Mouse (Mus musculus): ENCODE measurements around the gene 1700001K19Rik. TPM values are rescaled to one million over a fixed set of nuclear protein-coding genes. Genes with fewer than 3 reads are reported as not detected.

The 1700001K19Rik gene
- 0.42 TPM in 1 of 2 replicates, not detected in the other for polyA plus RNA-seq (2014; fragmentation: Nextera tagmentation; extraction: Ambion mirVana)

- ATAC-seq (ENCODE audit: low FRiP score): no peak
- Histone ChIP-seq H3K4me2 (replicated peaks; ENCODE audit: low read depth, low read length) (no peak within 1 kb of the TSS), H3K9ac (ENCODE audit: low read depth, low read length) (no peak within 1 kb of the TSS), H3K27ac (ENCODE audit: low read depth, low read length) (no peak within 1 kb of the TSS), H3K4me1 (replicated peaks; ENCODE audit: control insufficient read depth, insufficient read depth, low read length) (no peaks in the 10 kb centered on the region), H3K4me3 (ENCODE audit: low read depth, low read length) (no peak within 1 kb of the TSS), H3K27me3 (ENCODE audit: control insufficient read depth, insufficient read depth, low read length) (no peaks in the 10 kb centered on the region), H3K36me3 (ENCODE audit: control insufficient read depth, insufficient read depth, low read length) (0 out of 2 replicates have a peak, but pooled peaks cover under 1% of the 10 kb centered on the region), H3K9me3 (ENCODE audit: control insufficient read depth, low read length) (no peaks in the 10 kb centered on the region)
- WGBS: 73% methylated on average over 9 of the region's 9 CpGs
- DNase-seq (ENCODE audit: low spot score): no peak
Measured at GRCm38 (mm10) chr12:110682561-110683299, at the start of gene 1700001K19Rik. TSS of gene 1700001K19Rik (minus strand) at chr12:110682619.

GRCm38 (mm10) chr12:110726428-110726827 lies 44.0 kb upstream of the 1700001K19Rik start:
- H3K36me3 ChIP-seq (ENCODE audit: control insufficient read depth, insufficient read depth, low read length): no peaks in the 10 kb centered on the region
- no peaks in the 10 kb centered on the region for H3K4me1 ChIP-seq (replicated peaks; ENCODE audit: control insufficient read depth, insufficient read depth, low read length)
- H3K9me3 ChIP-seq (ENCODE audit: control insufficient read depth, low read length): no peaks in the 10 kb centered on the region
- no peak overlapping the region for H3K9ac ChIP-seq (ENCODE audit: low read depth, low read length)
- 50% methylated on average over 1 of the region's 1 CpGs for WGBS
- H3K27me3 ChIP-seq (ENCODE audit: control insufficient read depth, insufficient read depth, low read length): no peaks in the 10 kb centered on the region
- H3K4me2 ChIP-seq (replicated peaks; ENCODE audit: low read depth, low read length): no peak overlapping the region
- no peak overlapping the region for H3K27ac ChIP-seq (ENCODE audit: low read depth, low read length)
- no peak for ATAC-seq (ENCODE audit: low FRiP score)
- H3K4me3 ChIP-seq (ENCODE audit: low read depth, low read length): no peak overlapping the region
- no peak for DNase-seq (ENCODE audit: low spot score)

DNA sequence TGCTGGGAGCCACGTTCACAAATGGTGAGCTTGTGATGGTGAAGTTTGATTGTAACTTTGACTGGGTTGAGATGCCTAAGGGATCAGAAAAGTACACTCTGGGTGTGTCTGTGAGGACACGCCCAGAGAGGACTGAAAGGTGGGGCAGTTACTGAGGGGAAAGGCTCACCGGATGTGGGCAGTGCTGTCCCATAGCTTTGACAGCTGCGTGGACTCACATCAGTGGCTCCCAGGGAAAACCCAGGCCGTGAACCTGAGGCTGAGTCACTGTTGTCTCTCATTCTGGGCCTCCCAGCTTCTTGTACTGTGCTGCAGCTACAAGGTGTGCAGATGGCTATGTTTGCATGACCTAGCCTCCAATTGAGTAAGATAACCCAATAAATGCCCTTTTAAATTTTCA lies 43.1 kb upstream of the 1700001K19Rik start:
- ATAC-seq (ENCODE audit: low FRiP score): no peak

DNA sequence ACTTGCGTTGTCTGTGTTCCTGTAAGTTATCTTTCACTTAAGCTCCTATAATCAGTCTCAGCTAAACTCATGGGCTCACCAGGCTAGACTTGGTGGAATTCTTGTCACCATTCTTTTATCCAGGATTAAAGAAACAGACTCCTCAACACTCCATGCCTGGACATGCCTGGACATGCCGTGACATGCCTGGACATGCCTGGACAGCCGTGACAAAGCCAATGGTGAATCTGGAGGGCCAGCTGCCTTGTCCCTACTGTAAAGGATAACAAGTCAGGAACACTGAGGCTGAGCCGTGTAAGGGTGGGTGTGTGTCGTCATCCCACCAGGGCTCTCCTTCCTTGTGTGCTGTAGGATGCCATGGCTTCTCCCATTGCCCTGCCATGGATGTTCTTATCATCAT lies 42.6 kb upstream of the 1700001K19Rik start:
- Histone ChIP-seq H3K36me3 (ENCODE audit: control insufficient read depth, insufficient read depth, low read length) (no peaks in the 10 kb centered on the region), H3K4me3 (ENCODE audit: low read depth, low read length) (no peak overlapping the region), H3K9me3 (ENCODE audit: control insufficient read depth, low read length) (no peaks in the 10 kb centered on the region), H3K4me2 (replicated peaks; ENCODE audit: low read depth, low read length) (no peak overlapping the region), H3K9ac (ENCODE audit: low read depth, low read length) (no peak overlapping the region), H3K27me3 (ENCODE audit: control insufficient read depth, insufficient read depth, low read length) (no peaks in the 10 kb centered on the region), H3K4me1 (replicated peaks; ENCODE audit: control insufficient read depth, insufficient read depth, low read length) (no peaks in the 10 kb centered on the region), H3K27ac (ENCODE audit: low read depth, low read length) (no peak overlapping the region)
- ATAC-seq (ENCODE audit: low FRiP score) (no peak), DNase-seq (ENCODE audit: low spot score) (no peak)
- WGBS: 90% methylated on average over 5 of the region's 5 CpGs

More for the DNA sequence above, 43.1 kb upstream of the 1700001K19Rik start:
- no peak overlapping the region for H3K4me2 ChIP-seq (replicated peaks; ENCODE audit: low read depth, low read length)
- no peak for DNase-seq (ENCODE audit: low spot score)
- H3K9me3 ChIP-seq (ENCODE audit: control insufficient read depth, low read length): no peaks in the 10 kb centered on the region
- H3K27me3 ChIP-seq (ENCODE audit: control insufficient read depth, insufficient read depth, low read length): no peaks in the 10 kb centered on the region
- H3K9ac ChIP-seq (ENCODE audit: low read depth, low read length): no peak overlapping the region
- no peaks in the 10 kb centered on the region for H3K4me1 ChIP-seq (replicated peaks; ENCODE audit: control insufficient read depth, insufficient read depth, low read length)
- H3K4me3 ChIP-seq (ENCODE audit: low read depth, low read length): no peak overlapping the region
- no peak overlapping the region for H3K27ac ChIP-seq (ENCODE audit: low read depth, low read length)
- WGBS: 85% methylated on average over 5 of the region's 5 CpGs
- no peaks in the 10 kb centered on the region for H3K36me3 ChIP-seq (ENCODE audit: control insufficient read depth, insufficient read depth, low read length)

- H3K27me3 ChIP-seq (ENCODE audit: control insufficient read depth, insufficient read depth, low read length): no peaks in the 10 kb centered on the region
- H3K9me3 ChIP-seq (ENCODE audit: control insufficient read depth, low read length): no peaks in the 10 kb centered on the region
- 29% methylated on average over 5 of the region's 5 CpGs for WGBS
- ATAC-seq (ENCODE audit: low FRiP score) (no peak), DNase-seq (ENCODE audit: low spot score) (no peak)
- H3K4me3 ChIP-seq (ENCODE audit: low read depth, low read length): no peak overlapping the region
- no peak overlapping the region for H3K27ac ChIP-seq (ENCODE audit: low read depth, low read length)
- no peak overlapping the region for H3K9ac ChIP-seq (ENCODE audit: low read depth, low read length)
- no peaks in the 10 kb centered on the region for H3K4me1 ChIP-seq (replicated peaks; ENCODE audit: control insufficient read depth, insufficient read depth, low read length)
- H3K36me3 ChIP-seq (ENCODE audit: control insufficient read depth, insufficient read depth, low read length): no peaks in the 10 kb centered on the region
- no peak overlapping the region for H3K4me2 ChIP-seq (replicated peaks; ENCODE audit: low read depth, low read length)
Measured at GRCm38 (mm10) chr12:110716004-110716403, 33.6 kb upstream of the 1700001K19Rik start.

GRCm38 (mm10) chr12:110714215-110714614 lies 31.8 kb upstream of the 1700001K19Rik start:
- WGBS: 93% methylated on average over 6 of the region's 6 CpGs
- H3K4me3 ChIP-seq (ENCODE audit: low read depth, low read length): no peak overlapping the region
- no peak overlapping the region for H3K9ac ChIP-seq (ENCODE audit: low read depth, low read length)
- H3K9me3 ChIP-seq (ENCODE audit: control insufficient read depth, low read length): no peaks in the 10 kb centered on the region
- H3K4me2 ChIP-seq (replicated peaks; ENCODE audit: low read depth, low read length): no peak overlapping the region
- H3K27ac ChIP-seq (ENCODE audit: low read depth, low read length): no peak overlapping the region
- H3K4me1 ChIP-seq (replicated peaks; ENCODE audit: control insufficient read depth, insufficient read depth, low read length): no peaks in the 10 kb centered on the region
- no peak for DNase-seq (ENCODE audit: low spot score)
- no peak for ATAC-seq (ENCODE audit: low FRiP score)
- H3K27me3 ChIP-seq (ENCODE audit: control insufficient read depth, insufficient read depth, low read length): no peaks in the 10 kb centered on the region
- no peaks in the 10 kb centered on the region for H3K36me3 ChIP-seq (ENCODE audit: control insufficient read depth, insufficient read depth, low read length)

- Histone ChIP-seq H3K9me3 (ENCODE audit: control insufficient read depth, low read length) (no peaks in the 10 kb centered on the region), H3K4me3 (ENCODE audit: low read depth, low read length) (no peak overlapping the region), H3K27me3 (ENCODE audit: control insufficient read depth, insufficient read depth, low read length) (no peaks in the 10 kb centered on the region), H3K27ac (ENCODE audit: low read depth, low read length) (no peak overlapping the region), H3K4me1 (replicated peaks; ENCODE audit: control insufficient read depth, insufficient read depth, low read length) (no peaks in the 10 kb centered on the region), H3K36me3 (ENCODE audit: control insufficient read depth, insufficient read depth, low read length) (no peaks in the 10 kb centered on the region), H3K4me2 (replicated peaks; ENCODE audit: low read depth, low read length) (no peak overlapping the region), H3K9ac (ENCODE audit: low read depth, low read length) (no peak overlapping the region)
- DNase-seq (ENCODE audit: low spot score) (no peak), ATAC-seq (ENCODE audit: low FRiP score) (no peak)
- 95% methylated on average over 6 of the region's 6 CpGs for whole genome bisulfite sequencing
Measured at GRCm38 (mm10) chr12:110713784-110714183, 31.4 kb upstream of the 1700001K19Rik start.

GRCm38 (mm10) chr12:110711270-110711669 lies 28.9 kb upstream of the 1700001K19Rik start:
- Histone ChIP-seq H3K4me2 (replicated peaks; ENCODE audit: low read depth, low read length) (no peak overlapping the region), H3K27ac (ENCODE audit: low read depth, low read length) (no peak overlapping the region), H3K9me3 (ENCODE audit: control insufficient read depth, low read length) (no peaks in the 10 kb centered on the region), H3K9ac (ENCODE audit: low read depth, low read length) (no peak overlapping the region), H3K27me3 (ENCODE audit: control insufficient read depth, insufficient read depth, low read length) (no peaks in the 10 kb centered on the region), H3K4me1 (replicated peaks; ENCODE audit: control insufficient read depth, insufficient read depth, low read length) (no peaks in the 10 kb centered on the region), H3K36me3 (ENCODE audit: control insufficient read depth, insufficient read depth, low read length) (no peaks in the 10 kb centered on the region), H3K4me3 (ENCODE audit: low read depth, low read length) (no peak overlapping the region)
- WGBS: 71% methylated on average over 5 of the region's 5 CpGs
- DNase-seq (ENCODE audit: low spot score) (no peak), ATAC-seq (ENCODE audit: low FRiP score) (no peak)

DNA sequence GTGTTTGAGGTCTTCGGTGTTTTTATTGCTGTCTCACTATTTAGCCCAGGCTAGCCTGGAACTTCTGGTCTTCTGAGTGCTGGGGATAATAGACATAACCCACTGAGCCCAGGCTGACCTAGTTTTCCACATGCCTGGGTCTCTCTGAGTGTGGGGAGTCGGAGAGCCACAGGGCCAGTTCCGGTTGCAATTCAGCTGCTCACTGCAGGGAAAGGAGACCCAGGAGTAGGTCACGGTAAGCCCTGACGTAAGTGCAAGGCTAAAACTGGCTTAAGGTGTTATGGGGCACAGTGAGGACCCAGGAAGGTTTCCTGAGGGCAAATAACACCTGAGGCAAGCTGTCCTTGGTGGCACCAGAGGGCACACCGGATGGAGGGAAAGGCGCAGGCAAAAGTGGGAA lies 25.0 kb upstream of the 1700001K19Rik start:
- no peak for DNase-seq (ENCODE audit: low spot score)
- 92% methylated on average over 7 of the region's 7 CpGs for WGBS

More for the DNA sequence above, 25.0 kb upstream of the 1700001K19Rik start:
- Histone ChIP-seq H3K4me1 (replicated peaks; ENCODE audit: control insufficient read depth, insufficient read depth, low read length) (no peaks in the 10 kb centered on the region), H3K4me3 (ENCODE audit: low read depth, low read length) (no peak overlapping the region), H3K27ac (ENCODE audit: low read depth, low read length) (no peak overlapping the region), H3K36me3 (ENCODE audit: control insufficient read depth, insufficient read depth, low read length) (no peaks in the 10 kb centered on the region), H3K9ac (ENCODE audit: low read depth, low read length) (0 out of 2 replicates have a peak overlapping the region, but pooled peaks have one; percentile 15), H3K4me2 (replicated peaks; ENCODE audit: low read depth, low read length) (no peak overlapping the region), H3K9me3 (ENCODE audit: control insufficient read depth, low read length) (no peaks in the 10 kb centered on the region), H3K27me3 (ENCODE audit: control insufficient read depth, insufficient read depth, low read length) (no peaks in the 10 kb centered on the region)
- ATAC-seq (ENCODE audit: low FRiP score): no peak
